Mouse (Mus musculus): ENCODE results near the gene Sumo3.

DNA sequence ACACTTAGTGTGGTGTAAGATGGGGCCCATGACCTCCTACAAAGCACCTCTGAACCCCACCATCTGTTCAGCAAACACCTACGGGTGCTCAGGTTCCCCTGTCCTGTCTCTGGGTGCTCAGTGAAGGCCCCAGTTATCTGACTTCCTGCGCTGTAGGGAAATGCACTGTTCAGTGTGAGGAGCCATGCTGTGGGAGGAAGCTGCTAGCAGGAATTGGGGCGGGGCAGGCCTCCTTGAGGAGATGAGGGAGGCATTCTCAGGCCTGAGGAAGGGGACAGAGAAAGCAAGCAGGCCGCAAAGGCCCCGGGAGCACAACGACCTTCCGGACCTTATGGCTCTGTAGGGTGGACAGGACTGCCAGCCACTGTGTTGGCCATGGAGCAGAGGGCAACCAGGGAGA lies 16.8 kb upstream of the Sumo3 start:
- TF ChIP-seq CTCF (IDR thresholded peaks at IDR 0.05; ENCODE audit: extremely low read depth, insufficient read length, insufficient replicate concordance, low read depth, low read length) (no peak), POLR2A (IDR thresholded peaks at IDR 0.05; ENCODE audit: low read depth, low read length) (no peak)

Data from small intestine, adult 2 months (tissue).